Mouse (Mus musculus) heart, embryonic 13.5 days (tissue): Measurements from ENCODE around the gene Alg9. TPM values are rescaled to one million over a fixed set of nuclear protein-coding genes. Genes with fewer than 3 reads are reported as not detected.

Experiments used
- ATAC-seq: fragments of 200-750 bp; cut with Nextera tagmentation; 2 replicates; pipeline ENCODE4 v1.8.0; 2017; ENCODE audit warnings: moderate TSS enrichment; ENCODE audit not compliant: insufficient number of reproducible peaks, low FRiP score, low TSS enrichment; ENCODE audit errors: extremely low read depth
- H3K27ac ChIP-seq: fragments of 300-500 bp; sonication (generic); replicated peaks from 2 replicates; pipeline ENCODE4 v1.5.1; 2015; ENCODE audit warnings: moderate library complexity, mild to moderate bottlenecking, inconsistent platforms
- H3K27me3 ChIP-seq: fragments of 300-500 bp; sonication (generic); replicated peaks from 2 replicates; pipeline ENCODE4 v1.6.1; 2015; ENCODE audit warnings: mild to moderate bottlenecking, inconsistent platforms
- H3K36me3 ChIP-seq: fragments of 300-500 bp; sonication (generic); 2 replicates; pipeline ENCODE4 v1.6.1; 2015; ENCODE audit warnings: mild to moderate bottlenecking, inconsistent platforms
- H3K4me1 ChIP-seq: fragments of 300-500 bp; sonication (generic); 2 replicates; pipeline ENCODE4 v1.6.1; 2015; ENCODE audit warnings: inconsistent platforms
- H3K4me2 ChIP-seq: fragments of 300-500 bp; sonication (generic); 2 replicates; pipeline ENCODE4 v1.6.1; 2015; ENCODE audit warnings: inconsistent platforms, mild to moderate bottlenecking, moderate library complexity
- H3K4me3 ChIP-seq: fragments of 300-500 bp; sonication (generic); 2 replicates; pipeline ENCODE4 v1.5.1; 2015; ENCODE audit warnings: moderate library complexity, mild to moderate bottlenecking, inconsistent platforms
- H3K9ac ChIP-seq: fragments of 300-500 bp; sonication (generic); 2 replicates; pipeline ENCODE4 v1.6.1; 2015; ENCODE audit warnings: inconsistent platforms, mild to moderate bottlenecking, moderate library complexity
- H3K9me3 ChIP-seq: fragments of 300-500 bp; sonication (generic); 2 replicates; pipeline ENCODE4 v1.6.1; 2016; ENCODE audit warnings: inconsistent platforms
- WGBS: fragments of 180-500 bp; shearing (Covaris S2); methylation state at CpG from one replicate; pipeline ENCODE4 v1.1.7; 2015; ENCODE audit warnings: mixed read lengths; 5-methylcytosine and 5-hydroxymethylcytosine counted together
- polyA plus RNA-seq: library from polyadenylated mRNA; unstranded; fragments of >200 nt; fragmentation: Nextera tagmentation; extraction: Ambion mirVana; gene quantifications from 2 replicates; pipeline ENCODE4 v1.2.1, GENCODE M21; 2015

Alg9 gene
- polyA plus RNA-seq, 1 experiment from 2014 or later: 27.3 TPM

- H3K9me3 ChIP-seq: no peaks in the 10 kb centered on the region
- no peak overlapping the region for H3K4me3 ChIP-seq
- H3K27me3 ChIP-seq: no peaks in the 10 kb centered on the region
- no peaks in the 10 kb centered on the region for H3K4me1 ChIP-seq
- no peak for ATAC-seq
- H3K4me2 ChIP-seq: no peak overlapping the region
- 83% methylated on average over 5 of the region's 5 CpGs for WGBS
- no peak overlapping the region for H3K27ac ChIP-seq
- no peak overlapping the region for H3K9ac ChIP-seq
- H3K36me3 ChIP-seq: peaks cover 78% of the 10 kb centered on the region
These were observed 23.5 kb downstream of the Alg9 start for GRCm38 (mm10) chr9:50798368-50798767.

DNA sequence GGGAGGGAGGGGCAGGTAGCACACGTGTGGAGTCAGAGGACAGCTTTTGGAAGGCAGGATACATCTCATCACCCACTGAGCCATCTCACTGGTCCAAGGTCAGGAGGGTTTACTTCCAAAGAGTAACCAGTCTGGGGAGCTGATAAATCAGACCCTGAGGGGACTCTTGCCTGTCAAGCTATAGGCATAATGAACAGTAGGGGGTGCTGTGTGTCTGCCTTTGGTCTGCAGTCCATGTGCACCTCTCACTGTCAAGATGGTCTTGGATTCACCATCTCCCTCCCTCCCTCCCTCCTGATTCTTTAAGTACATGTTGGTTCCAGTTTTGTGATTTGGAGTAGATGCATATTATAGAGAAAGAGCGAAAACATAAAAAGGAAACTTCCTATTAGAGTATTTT lies 26.2 kb downstream of the Alg9 start:
- Histone ChIP-seq H3K4me3 (no peak overlapping the region), H3K27ac (no peak overlapping the region), H3K4me1 (no peaks in the 10 kb centered on the region), H3K36me3 (peaks cover 85% of the 10 kb centered on the region), H3K9me3 (no peaks in the 10 kb centered on the region), H3K9ac (no peak overlapping the region), H3K27me3 (no peaks in the 10 kb centered on the region), H3K4me2 (no peak overlapping the region)
- 56% methylated on average over 2 of the region's 2 CpGs for WGBS
- ATAC-seq: no peak

GRCm38 (mm10) chr9:50803055-50803671 lies 28.3 kb downstream of the Alg9 start:
- WGBS: 76% methylated on average over 7 of the region's 7 CpGs
- H3K4me2 ChIP-seq: no peak overlapping the region
- H3K4me3 ChIP-seq: no peak overlapping the region
- H3K27ac ChIP-seq: no peak overlapping the region
- H3K9me3 ChIP-seq: no peaks in the 10 kb centered on the region
- ATAC-seq: peak; percentile 73; the same call in 1 of the 2 replicates
- H3K36me3 ChIP-seq: peaks cover 88% of the 10 kb centered on the region
- no peaks in the 10 kb centered on the region for H3K27me3 ChIP-seq
- no peak overlapping the region for H3K9ac ChIP-seq
- no peaks in the 10 kb centered on the region for H3K4me1 ChIP-seq

DNA sequence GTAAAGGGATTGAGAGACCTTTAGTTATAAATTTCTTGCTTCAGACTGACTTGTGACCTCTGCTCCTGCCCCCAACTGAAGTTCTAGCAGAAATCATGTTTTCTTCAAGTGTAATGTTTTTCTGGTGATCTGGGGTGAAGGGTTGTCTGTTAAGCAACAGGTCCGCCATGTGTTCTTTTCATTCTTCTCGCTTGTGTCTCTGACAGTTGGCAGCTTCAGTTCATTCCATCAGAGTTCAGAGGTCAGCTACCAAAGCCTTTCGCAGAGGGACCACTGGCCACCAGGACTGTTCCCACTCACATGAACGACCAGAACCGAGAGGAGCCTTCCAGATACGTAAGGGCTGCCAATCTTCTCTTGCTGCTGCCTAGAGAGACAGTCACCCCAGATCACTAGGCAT lies 33.7 kb downstream of the Alg9 start:
- H3K9me3 ChIP-seq: no peaks in the 10 kb centered on the region
- H3K4me3 ChIP-seq: no peak overlapping the region
- H3K36me3 ChIP-seq: peaks cover 87% of the 10 kb centered on the region
- peaks cover 8% of the 10 kb centered on the region for H3K4me1 ChIP-seq
- no peak overlapping the region for H3K9ac ChIP-seq
- ATAC-seq: no peak
- H3K27me3 ChIP-seq: no peaks in the 10 kb centered on the region
- H3K4me2 ChIP-seq: no peak overlapping the region
- H3K27ac ChIP-seq: no peak overlapping the region
- 80% methylated on average over 6 of the region's 6 CpGs for WGBS

DNA sequence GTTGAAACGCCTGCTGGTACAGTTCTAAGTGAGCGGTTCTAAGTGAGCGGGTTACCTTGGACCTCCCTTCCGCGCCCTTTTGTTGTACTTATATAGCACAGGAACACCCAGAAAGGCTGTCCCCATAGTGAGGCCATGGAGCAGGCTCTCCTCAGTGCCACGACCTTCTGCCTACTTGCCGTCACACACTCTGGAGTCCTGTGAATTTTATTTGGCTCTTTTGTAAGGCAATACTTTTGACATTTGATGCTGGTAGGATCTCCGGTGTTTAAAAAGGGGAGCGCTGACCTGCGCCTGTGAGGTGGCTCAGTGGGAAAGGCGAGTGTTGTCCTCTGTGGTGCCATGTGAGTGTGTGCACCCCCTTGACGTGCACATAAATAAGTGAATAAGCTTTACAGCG lies 34.3 kb downstream of the Alg9 start:
- no peak overlapping the region for H3K4me2 ChIP-seq
- H3K9ac ChIP-seq: no peak overlapping the region
- WGBS: 87% methylated on average over 13 of the region's 13 CpGs
- no peak for ATAC-seq
- peaks cover 8% of the 10 kb centered on the region for H3K4me1 ChIP-seq
- H3K9me3 ChIP-seq: no peaks in the 10 kb centered on the region
- peaks cover 87% of the 10 kb centered on the region for H3K36me3 ChIP-seq
- no peak overlapping the region for H3K27ac ChIP-seq
- no peaks in the 10 kb centered on the region for H3K27me3 ChIP-seq
- no peak overlapping the region for H3K4me3 ChIP-seq

DNA sequence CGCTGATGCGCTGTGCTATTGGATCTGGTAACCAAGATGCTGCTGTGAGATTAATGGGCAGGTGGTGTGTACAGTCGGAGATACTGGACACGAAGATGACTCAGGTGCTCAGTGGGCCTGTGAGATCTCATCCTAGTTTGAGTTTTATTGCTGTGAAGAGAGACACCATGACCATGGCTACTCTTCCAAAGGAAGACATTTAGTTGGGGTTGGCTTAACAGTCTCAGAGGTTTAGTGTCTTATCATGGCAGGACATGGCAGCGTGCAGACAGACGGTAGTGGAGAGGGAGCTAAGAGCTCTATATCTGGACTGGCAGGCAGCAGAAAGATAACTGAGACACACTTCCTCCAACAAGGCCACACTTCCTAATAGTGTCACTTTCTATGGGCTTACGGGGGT lies 36.4 kb downstream of the Alg9 start:
- no peak for ATAC-seq
- 59% methylated on average over 7 of the region's 7 CpGs for WGBS
- H3K9ac ChIP-seq: no peak overlapping the region
- H3K27ac ChIP-seq: no peak overlapping the region
- H3K36me3 ChIP-seq: peaks cover 78% of the 10 kb centered on the region
- peaks cover 8% of the 10 kb centered on the region for H3K4me1 ChIP-seq
- H3K4me3 ChIP-seq: no peak overlapping the region
- no peaks in the 10 kb centered on the region for H3K9me3 ChIP-seq
- no peak overlapping the region for H3K4me2 ChIP-seq
- no peaks in the 10 kb centered on the region for H3K27me3 ChIP-seq

- Histone ChIP-seq H3K27me3 (no peaks in the 10 kb centered on the region), H3K9me3 (no peaks in the 10 kb centered on the region), H3K9ac (no peak overlapping the region), H3K36me3 (peaks cover 78% of the 10 kb centered on the region), H3K4me2 (no peak overlapping the region), H3K4me3 (no peak overlapping the region), H3K4me1 (peaks cover 8% of the 10 kb centered on the region), H3K27ac (no peak overlapping the region)
- 73% methylated on average over 2 of the region's 2 CpGs for WGBS
- ATAC-seq: no peak
These were observed 36.9 kb downstream of the Alg9 start for GRCm38 (mm10) chr9:50811746-50812145.

DNA sequence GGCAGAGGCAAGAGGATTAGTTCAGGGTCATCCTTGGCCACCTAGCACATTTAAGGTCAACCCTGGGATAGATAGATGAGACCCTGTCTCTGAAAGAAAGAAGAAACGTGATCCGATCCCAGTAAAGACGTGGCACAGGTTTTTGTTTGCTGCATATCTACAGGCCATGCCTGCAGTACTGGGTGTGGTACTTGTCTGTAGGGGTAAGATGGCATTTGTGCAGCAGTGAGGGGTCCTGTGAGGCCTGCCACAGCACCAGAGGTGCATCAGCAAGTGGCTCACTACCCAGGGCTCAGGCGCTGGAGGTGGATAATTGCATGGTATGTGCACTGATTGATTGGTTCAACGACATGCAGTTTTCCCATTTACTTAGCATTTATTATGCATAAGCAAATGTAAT lies 39.0 kb downstream of the Alg9 start:
- Histone ChIP-seq H3K4me2 (no peak overlapping the region), H3K9me3 (no peaks in the 10 kb centered on the region), H3K9ac (no peak overlapping the region), H3K27me3 (no peaks in the 10 kb centered on the region), H3K4me1 (peaks cover 8% of the 10 kb centered on the region), H3K27ac (no peak overlapping the region), H3K4me3 (no peak overlapping the region), H3K36me3 (peaks cover 75% of the 10 kb centered on the region)
- WGBS: 87% methylated on average over 5 of the region's 5 CpGs
- ATAC-seq: no peak

DNA sequence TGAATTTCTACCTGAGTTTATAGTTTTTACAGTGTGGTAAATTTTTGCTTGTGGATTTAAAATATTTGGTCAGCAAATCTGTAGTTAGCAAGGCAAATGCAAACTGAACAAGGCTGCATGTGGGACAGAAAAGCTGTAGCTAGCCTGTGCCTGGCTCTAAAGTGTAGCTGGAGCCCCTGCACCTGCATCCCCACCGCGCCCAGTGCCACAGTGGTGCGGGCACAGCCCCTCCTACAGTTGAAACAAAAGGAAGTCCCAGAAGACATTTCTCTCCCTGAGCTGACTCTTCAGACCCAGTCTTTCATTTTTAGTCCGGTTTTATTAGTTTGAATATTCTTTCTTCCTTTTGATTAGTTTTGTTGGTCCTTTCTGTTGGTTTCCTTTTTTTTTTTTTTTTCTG lies 40.8 kb downstream of the Alg9 start:
- Histone ChIP-seq H3K36me3 (peaks cover 69% of the 10 kb centered on the region), H3K4me3 (no peak overlapping the region), H3K27ac (no peak overlapping the region), H3K4me2 (no peak overlapping the region), H3K27me3 (no peaks in the 10 kb centered on the region), H3K9ac (no peak overlapping the region), H3K9me3 (no peaks in the 10 kb centered on the region), H3K4me1 (peaks cover 8% of the 10 kb centered on the region)
- ATAC-seq: no peak
- 92% methylated on average over 4 of the region's 4 CpGs for WGBS

- WGBS: 85% methylated on average over 1 of the region's 1 CpGs
- Histone ChIP-seq H3K27ac (no peak overlapping the region), H3K9me3 (no peaks in the 10 kb centered on the region), H3K27me3 (no peaks in the 10 kb centered on the region), H3K9ac (no peak overlapping the region), H3K4me1 (peaks cover 2% of the 10 kb centered on the region; the same call in 1 of the 2 replicates), H3K4me2 (no peak overlapping the region), H3K4me3 (no peak overlapping the region), H3K36me3 (peaks cover 65% of the 10 kb centered on the region)
- ATAC-seq: no peak
These were observed 41.7 kb downstream of the Alg9 start for GRCm38 (mm10) chr9:50816512-50816911.

- 82% methylated on average over 6 of the region's 6 CpGs for WGBS
- peaks cover 72% of the 10 kb centered on the region for H3K36me3 ChIP-seq
These were observed 43.2 kb downstream of the Alg9 start for GRCm38 (mm10) chr9:50818050-50818449.

GRCm38 (mm10) chr9:50819716-50820115 lies 44.9 kb downstream of the Alg9 start:
- 91% methylated on average over 6 of the region's 6 CpGs for WGBS
- H3K4me3 ChIP-seq: no peak overlapping the region
- H3K4me2 ChIP-seq: no peak overlapping the region
- no peaks in the 10 kb centered on the region for H3K27me3 ChIP-seq
- H3K27ac ChIP-seq: no peak overlapping the region
- peaks cover 71% of the 10 kb centered on the region for H3K36me3 ChIP-seq
- H3K4me1 ChIP-seq: no peaks in the 10 kb centered on the region
- H3K9ac ChIP-seq: no peak overlapping the region
- no peaks in the 10 kb centered on the region for H3K9me3 ChIP-seq
- no peak for ATAC-seq

More at GRCm38 (mm10) chr9:50818050-50818449, 43.2 kb downstream of the Alg9 start:
- H3K27me3 ChIP-seq: no peaks in the 10 kb centered on the region
- no peaks in the 10 kb centered on the region for H3K4me1 ChIP-seq
- H3K4me2 ChIP-seq: no peak overlapping the region
- no peak overlapping the region for H3K27ac ChIP-seq
- no peaks in the 10 kb centered on the region for H3K9me3 ChIP-seq
- no peak overlapping the region for H3K9ac ChIP-seq
- no peak overlapping the region for H3K4me3 ChIP-seq
- no peak for ATAC-seq
